Mouse (Mus musculus): ENCODE measurements around the gene Wnt2. TPM values are rescaled to one million over a fixed set of nuclear protein-coding genes. Genes with fewer than 3 reads are reported as not detected.

Gene Wnt2
- polyA plus RNA-seq, 1 experiment = 1.2 TPM

- DNase-seq (ENCODE audit: extremely low spot score in 1 of 2, low spot score in 1 of 2) = no peak
Observed at GRCm38 (mm10) chr6:17979361-17979760, 51.0 kb downstream of the Wnt2 start.

GRCm38 (mm10) chr6:17978881-17979280 is 51.5 kb downstream of the Wnt2 start:
- peak in 1 of 2 experiments; percentile 33 for DNase-seq (ENCODE audit: extremely low spot score in 1 of 2, low spot score in 1 of 2)

GRCm38 (mm10) chr6:17978324-17978723 is 52.1 kb downstream of the Wnt2 start:
- peak; percentile 19 to 53 for DNase-seq (ENCODE audit: extremely low spot score in 1 of 2, low spot score in 1 of 2)

GRCm38 (mm10) chr6:17977165-17977564 is 53.2 kb downstream of the Wnt2 start:
- DNase-seq (ENCODE audit: extremely low spot score in 1 of 2, low spot score in 1 of 2) = no peak

GRCm38 (mm10) chr6:17974416-17974815 is 56.0 kb downstream of the Wnt2 start:
- peak in 1 of 2 experiments; percentile 45 for DNase-seq (ENCODE audit: extremely low spot score in 1 of 2, low spot score in 1 of 2)

- DNase-seq (ENCODE audit: extremely low spot score in 1 of 2, low spot score in 1 of 2) = no peak
Observed at GRCm38 (mm10) chr6:17971393-17971792, 59.0 kb downstream of the Wnt2 start.

- DNase-seq (ENCODE audit: extremely low spot score in 1 of 2, low spot score in 1 of 2) = no peak
Observed at GRCm38 (mm10) chr6:17969815-17970214, 60.6 kb downstream of the Wnt2 start.

- DNase-seq (ENCODE audit: extremely low spot score in 1 of 2, low spot score in 1 of 2) = no peak
Observed at GRCm38 (mm10) chr6:17968467-17969144, 61.8 kb downstream of the Wnt2 start.

- DNase-seq (ENCODE audit: extremely low spot score in 1 of 2, low spot score in 1 of 2) = no peak
Observed at GRCm38 (mm10) chr6:17963455-17963854, 66.9 kb downstream of the Wnt2 start.

- no peak for DNase-seq (ENCODE audit: extremely low spot score in 1 of 2, low spot score in 1 of 2)
Observed at GRCm38 (mm10) chr6:17951779-17952178, 78.6 kb downstream of the Wnt2 start.

GRCm38 (mm10) chr6:17949103-17949502 is 81.3 kb downstream of the Wnt2 start:
- no peak for DNase-seq (ENCODE audit: extremely low spot score in 1 of 2, low spot score in 1 of 2)

GRCm38 (mm10) chr6:17947130-17947831 is 83.1 kb downstream of the Wnt2 start:
- DNase-seq (ENCODE audit: extremely low spot score in 1 of 2, low spot score in 1 of 2) = no peak

- DNase-seq (ENCODE audit: extremely low spot score in 1 of 2, low spot score in 1 of 2) = no peak
Observed at GRCm38 (mm10) chr6:17946456-17946855, 83.9 kb downstream of the Wnt2 start.

GRCm38 (mm10) chr6:17943877-17944617 is 86.3 kb downstream of the Wnt2 start:
- DNase-seq (ENCODE audit: extremely low spot score in 1 of 2, low spot score in 1 of 2) = no peak

- no peak for DNase-seq (ENCODE audit: extremely low spot score in 1 of 2, low spot score in 1 of 2)
Observed at GRCm38 (mm10) chr6:17942344-17942743, 88.0 kb downstream of the Wnt2 start.

- no peak for DNase-seq (ENCODE audit: extremely low spot score in 1 of 2, low spot score in 1 of 2)
Observed at GRCm38 (mm10) chr6:17941916-17942315, 88.5 kb downstream of the Wnt2 start.

Other genes with a start within 250 kb of the Wnt2 start
- not detected in 2 replicates for gene Asz1, start 78.5 kb upstream of the Wnt2 start, polyA plus RNA-seq (2012; rRNA removed)
- 0.53 and 0.62 TPM in 2 replicates for gene Cftr, start 140.1 kb upstream of the Wnt2 start, polyA plus RNA-seq (2012; rRNA removed)